Mouse (Mus musculus) hindbrain, embryonic 11.5 days (tissue): ENCODE measurements around the gene Slc22a21. TPM values are rescaled to one million over a fixed set of nuclear protein-coding genes. Genes with fewer than 3 reads are reported as not detected.

Source experiments
- ATAC-seq: fragments of 200-750 bp; cut with Nextera tagmentation; 2 replicates; pipeline ENCODE4 v1.8.0; 2017; ENCODE audit warnings: mild to moderate bottlenecking, moderate TSS enrichment, moderate library complexity; ENCODE audit not compliant: low FRiP score
- DNase-seq: peaks from one replicate; pipeline ENCODE4 v3.0.0-alpha.2; 2015; ENCODE audit warnings: low spot score
- H3K27ac ChIP-seq: fragments of 300-500 bp; sonication (generic); 2 replicates; pipeline ENCODE4 v1.5.1; 2014; ENCODE audit warnings: mild to moderate bottlenecking, low read depth, low read length
- H3K27me3 ChIP-seq: fragments of 300-500 bp; sonication (generic); 2 replicates; pipeline ENCODE4 v1.6.1; 2014; ENCODE audit warnings: mild to moderate bottlenecking, low read length, moderate library complexity, mixed read lengths; ENCODE audit not compliant: control insufficient read depth, insufficient read depth
- H3K36me3 ChIP-seq: fragments of 300-500 bp; sonication (generic); 2 replicates; pipeline ENCODE4 v1.6.1; 2014; ENCODE audit warnings: mild to moderate bottlenecking, low read length, moderate library complexity, mixed read lengths; ENCODE audit not compliant: control insufficient read depth, insufficient read depth
- H3K4me1 ChIP-seq: fragments of 300-500 bp; sonication (generic); replicated peaks from 2 replicates; pipeline ENCODE4 v1.6.1; 2014; ENCODE audit warnings: low read length, mixed read lengths; ENCODE audit not compliant: control insufficient read depth, insufficient read depth
- H3K4me2 ChIP-seq: fragments of 300-500 bp; sonication (generic); replicated peaks from 2 replicates; pipeline ENCODE4 v1.6.1; 2014; ENCODE audit warnings: mild to moderate bottlenecking, low read depth, low read length
- H3K4me3 ChIP-seq: fragments of 300-500 bp; sonication (generic); 2 replicates; pipeline ENCODE4 v1.5.1; 2014; ENCODE audit warnings: low read depth, low read length
- H3K9ac ChIP-seq: fragments of 300-500 bp; sonication (generic); 2 replicates; pipeline ENCODE4 v1.6.1; 2014; ENCODE audit warnings: low read depth, low read length
- H3K9me3 ChIP-seq: fragments of 300-500 bp; sonication (generic); 2 replicates; pipeline ENCODE4 v1.6.1; 2016; ENCODE audit warnings: low read length; ENCODE audit not compliant: control insufficient read depth
- WGBS: fragments of 180-500 bp; shearing (Covaris S2); extraction: QIAGEN DNeasy Blood & Tissue Kit; methylation state at CpG from one replicate; pipeline ENCODE4 v1.1.7; 2014; 5-methylcytosine and 5-hydroxymethylcytosine counted together
- polyA plus RNA-seq: library from polyadenylated mRNA; unstranded; fragments of >200 nt; fragmentation: Nextera tagmentation; extraction: Ambion mirVana; gene quantifications from 2 replicates; pipeline ENCODE4 v1.2.1, GENCODE M21; 2014

The Slc22a21 gene
- polyA plus RNA-seq, 1 experiment from 2014 or later, result 2.6 TPM

- no peaks in the 10 kb centered on the region for H3K27me3 ChIP-seq
- ATAC-seq, result no peak
- WGBS, result 46% methylated on average over 16 of the region's 16 CpGs
These were observed 76.2 kb downstream of the Slc22a21 start for GRCm38 (mm10) chr11:53903781-53904533.

GRCm38 (mm10) chr11:53902741-53903140, 77.4 kb downstream of the Slc22a21 start:
- Histone ChIP-seq H3K4me3 (no peak overlapping the region), H3K4me1 (no peaks in the 10 kb centered on the region), H3K27me3 (no peaks in the 10 kb centered on the region), H3K9ac (no peak overlapping the region), H3K4me2 (no peak overlapping the region), H3K27ac (no peak overlapping the region), H3K36me3 (no peaks in the 10 kb centered on the region), H3K9me3 (no peaks in the 10 kb centered on the region)
- 92% methylated on average over 14 of the region's 14 CpGs for WGBS
- ATAC-seq (no peak), DNase-seq (no peak)

More at GRCm38 (mm10) chr11:53903781-53904533, 76.2 kb downstream of the Slc22a21 start:
- H3K36me3 ChIP-seq, result no peaks in the 10 kb centered on the region
- DNase-seq, result peak; percentile 36
- no peaks in the 10 kb centered on the region for H3K4me1 ChIP-seq
- H3K27ac ChIP-seq, result no peak overlapping the region
- no peaks in the 10 kb centered on the region for H3K9me3 ChIP-seq
- H3K4me2 ChIP-seq, result no peak overlapping the region
- no peak overlapping the region for H3K9ac ChIP-seq
- H3K4me3 ChIP-seq, result no peak overlapping the region

GRCm38 (mm10) chr11:53900991-53901390, 79.1 kb downstream of the Slc22a21 start:
- WGBS, result 63% methylated on average over 1 of the region's 1 CpGs
- H3K27me3 ChIP-seq, result no peaks in the 10 kb centered on the region
- no peaks in the 10 kb centered on the region for H3K4me1 ChIP-seq
- no peaks in the 10 kb centered on the region for H3K9me3 ChIP-seq
- no peak overlapping the region for H3K4me3 ChIP-seq
- no peak overlapping the region for H3K4me2 ChIP-seq
- ATAC-seq (no peak), DNase-seq (no peak)
- H3K36me3 ChIP-seq, result no peaks in the 10 kb centered on the region
- H3K27ac ChIP-seq, result no peak overlapping the region
- no peak overlapping the region for H3K9ac ChIP-seq

GRCm38 (mm10) chr11:53899981-53900380, 80.2 kb downstream of the Slc22a21 start:
- WGBS, result 87% methylated on average over 6 of the region's 6 CpGs
- Histone ChIP-seq H3K9ac (no peak overlapping the region), H3K4me1 (no peaks in the 10 kb centered on the region), H3K36me3 (no peaks in the 10 kb centered on the region), H3K9me3 (no peaks in the 10 kb centered on the region), H3K4me3 (no peak overlapping the region), H3K27ac (no peak overlapping the region), H3K4me2 (no peak overlapping the region), H3K27me3 (no peaks in the 10 kb centered on the region)
- ATAC-seq (no peak), DNase-seq (no peak)

Other genes with a start within 250 kb of the Slc22a21 start
- 1.7 and 3.8 TPM in 2 replicates for gene Irf1, start 210.3 kb downstream of the Slc22a21 start, polyA plus RNA-seq
- not detected in 2 replicates for gene Gm17334, start 207.1 kb downstream of the Slc22a21 start, polyA plus RNA-seq
- gene Gm12216, start 121.1 kb downstream of the Slc22a21 start, polyA plus RNA-seq, result 0.21 TPM in 1 of 2 replicates, not detected in the other
- 7.8 and 8.1 TPM in 2 replicates for gene Slc22a5, start 88.7 kb downstream of the Slc22a21 start, polyA plus RNA-seq
- gene Slc22a4, start 47.8 kb upstream of the Slc22a21 start, polyA plus RNA-seq, result 1.2 and 1.6 TPM in 2 replicates
- 46.4 and 49.3 TPM in 2 replicates for gene Pdlim4, start 88.7 kb upstream of the Slc22a21 start, polyA plus RNA-seq
- 18.2 and 20.3 TPM in 2 replicates for gene P4ha2, start 119.8 kb upstream of the Slc22a21 start, polyA plus RNA-seq